Comparison of ENCODE assay signal across 8 mouse cellular contexts in genomic region chr12:80407824-80408223, GRCm38 (mm10). TPM values are rescaled to one million over a fixed set of nuclear protein-coding genes. Genes with fewer than 3 reads are reported as not detected.
DNase-seq lines count a peak whose midpoint lies in the region; TF ChIP-seq lines count a peak whose summit lies in the region.

No protein-coding gene starts in this region.

- H3K9me3 ChIP-seq in limb, embryonic 10.5 days (replicated peaks), result no peaks in the 10 kb centered on the region

- H3K4me1 ChIP-seq in limb, embryonic 10.5 days, result no peaks in the 10 kb centered on the region

- H3K36me3 ChIP-seq in limb, embryonic 10.5 days, result peaks cover 55% of the 10 kb centered on the region

- H3K27ac ChIP-seq in limb, embryonic 10.5 days, result no peak overlapping the region

- no peak overlapping the region for H3K4me3 ChIP-seq in limb, embryonic 10.5 days

- TF ChIP-seq CTCF in brain, embryonic 14.5 days (IDR thresholded peaks at IDR 0.05; ENCODE audit: borderline replicate concordance, extremely low read depth, insufficient read depth, insufficient read length), result peak; percentile 56; the same call in 1 of the 2 replicates

- TF ChIP-seq POLR2A in brain, embryonic 14.5 days (IDR thresholded peaks at IDR 0.05; ENCODE audit: borderline replicate concordance, extremely low read depth, insufficient read depth, insufficient read length, poor library complexity, severe bottlenecking), result no peak

- H3K27me3 ChIP-seq in limb, embryonic 10.5 days (ENCODE audit: low read depth, poor library complexity, severe bottlenecking), result no peaks in the 10 kb centered on the region

- 57% methylated on average over 3 of the region's 3 CpGs for WGBS in limb, embryonic 10.5 days

- peak; percentile 50 to 73 for DNase-seq in cerebellum, postnatal 14 days
- no peak for DNase-seq in cerebellum, adult 8-10 months
- peak; percentile 50 for DNase-seq in left cerebral cortex, postnatal 4 days
- no peak for DNase-seq in left cerebral cortex, postnatal 25 days (ENCODE audit: low spot score in 2 of 2)
- DNase-seq in brain, embryonic 14.5 days (ENCODE audit: low read depth), result peak; percentile 41
- DNase-seq in limb, embryonic 10.5 days (ENCODE audit: low spot score), result peak; percentile 51
- peak; percentile 25 for DNase-seq in spleen, adult 12 weeks (ENCODE audit: low spot score)
- DNase-seq in frontal cortex, postnatal 25 days (ENCODE audit: low spot score in 2 of 2), result no peak

- intact Hi-C loops in left cerebral cortex, postnatal 4 days (cut with DNase I), result no loop called here
- intact Hi-C loops in left cerebral cortex, postnatal 25 days (cut with DNase I), result no loop called here

RNA-seq across cellular contexts. Expression of gene Dcaf5, which starts 28.6 kb away (rescaled TPM):
- 10 to 100 TPM; 58.4 to 64.0 TPM for total RNA-seq in left cerebral cortex, postnatal 4 days (2021)
- 10 to 100 TPM; 83.2 to 90.6 TPM for total RNA-seq in left cerebral cortex, postnatal 25 days (2021)
- 39.6 and 53.7 TPM in 2 replicates for polyA plus RNA-seq in brain, embryonic 14.5 days (2012; rRNA removed)
- 9.3 and 12.8 TPM in 2 replicates for polyA plus RNA-seq in limb, embryonic 10.5 days (2016; fragmentation: Nextera tagmentation; extraction: Ambion mirVana)

RNA-seq across cellular contexts. Expression of gene Exd2, which starts 55.1 kb away (rescaled TPM):
- 10 to 100 TPM; 55.2 to 58.7 TPM for total RNA-seq in left cerebral cortex, postnatal 4 days (2021)
- 100 to 1,000 TPM; 121 to 131 TPM for total RNA-seq in left cerebral cortex, postnatal 25 days (2021)
- 54.5 and 59.5 TPM in 2 replicates for polyA plus RNA-seq in brain, embryonic 14.5 days (2012; rRNA removed)
- polyA plus RNA-seq in limb, embryonic 10.5 days (2016; fragmentation: Nextera tagmentation; extraction: Ambion mirVana), result 25.9 and 29.7 TPM in 2 replicates

Comparison
In these comparisons a context has a peak if more than half of its experiments do, and no peak if none do; other contexts are left out.
1. DNase-seq: peak in cerebellum, postnatal 14 days (2 of 2), left cerebral cortex, postnatal 4 days (single experiment), brain, embryonic 14.5 days (single experiment), limb, embryonic 10.5 days (single experiment) and spleen, adult 12 weeks (single experiment); none in cerebellum, adult 8-10 months (single experiment), left cerebral cortex, postnatal 25 days (0 of 2) and frontal cortex, postnatal 25 days (0 of 2).